Mouse (Mus musculus): ENCODE measurements around the gene Rcc2. TPM values are rescaled to one million over a fixed set of nuclear protein-coding genes. Genes with fewer than 3 reads are reported as not detected.

Rcc2 gene
- polyA plus RNA-seq, 1 experiment from 2014 or later, result 47.0 TPM

GRCm38 (mm10) chr4:140667802-140668201 lies 32.5 kb upstream of the Rcc2 start:
- Histone ChIP-seq H3K4me3 (replicated peaks) (no peak overlapping the region), H3K27ac (replicated peaks) (no peak overlapping the region), H3K9ac (no peak overlapping the region), H3K27me3 (no peaks in the 10 kb centered on the region), H3K4me2 (replicated peaks) (no peak overlapping the region), H3K9me3 (replicated peaks) (no peaks in the 10 kb centered on the region), H3K4me1 (peaks cover 9% of the 10 kb centered on the region), H3K36me3 (no peaks in the 10 kb centered on the region)
- ATAC-seq (ENCODE audit: insufficient number of reproducible peaks, low FRiP score, low TSS enrichment, low read depth), result no peak
- 79% methylated on average over 8 of the region's 8 CpGs for WGBS

- no peaks in the 10 kb centered on the region for H3K36me3 ChIP-seq
- H3K4me2 ChIP-seq (replicated peaks), result no peak overlapping the region
- H3K27ac ChIP-seq (replicated peaks), result no peak overlapping the region
- H3K9ac ChIP-seq, result no peak overlapping the region
- H3K9me3 ChIP-seq (replicated peaks), result no peaks in the 10 kb centered on the region
- no peak for ATAC-seq (ENCODE audit: insufficient number of reproducible peaks, low FRiP score, low TSS enrichment, low read depth)
- 52% methylated on average over 12 of the region's 12 CpGs for WGBS
- peaks cover 4% of the 10 kb centered on the region; the same call in 1 of the 2 replicates for H3K4me1 ChIP-seq
- no peaks in the 10 kb centered on the region for H3K27me3 ChIP-seq
- H3K4me3 ChIP-seq (replicated peaks), result no peak overlapping the region
Observed at GRCm38 (mm10) chr4:140673527-140674264, 26.6 kb upstream of the Rcc2 start.

- Histone ChIP-seq H3K9ac (no peak overlapping the region), H3K4me3 (replicated peaks) (no peak overlapping the region), H3K4me1 (peaks cover 8% of the 10 kb centered on the region; the same call in 1 of the 2 replicates), H3K9me3 (replicated peaks) (no peaks in the 10 kb centered on the region), H3K27me3 (no peaks in the 10 kb centered on the region), H3K36me3 (no peaks in the 10 kb centered on the region), H3K4me2 (replicated peaks) (no peak overlapping the region), H3K27ac (replicated peaks) (no peak overlapping the region)
- peak; percentile 32 for ATAC-seq (ENCODE audit: insufficient number of reproducible peaks, low FRiP score, low TSS enrichment, low read depth)
- 32% methylated on average over 13 of the region's 13 CpGs for WGBS
Observed at GRCm38 (mm10) chr4:140674345-140674926, 25.9 kb upstream of the Rcc2 start.

GRCm38 (mm10) chr4:140679038-140679437 lies 21.3 kb upstream of the Rcc2 start:
- Histone ChIP-seq H3K4me2 (replicated peaks) (no peak overlapping the region), H3K36me3 (no peaks in the 10 kb centered on the region), H3K9ac (no peak overlapping the region), H3K4me3 (replicated peaks) (no peak overlapping the region), H3K27ac (replicated peaks) (no peak overlapping the region), H3K9me3 (replicated peaks) (no peaks in the 10 kb centered on the region), H3K4me1 (peaks cover 17% of the 10 kb centered on the region), H3K27me3 (no peaks in the 10 kb centered on the region)
- 0 out of 2 replicates have a peak, but pooled peaks have one; percentile 9 for ATAC-seq (ENCODE audit: insufficient number of reproducible peaks, low FRiP score, low TSS enrichment, low read depth)
- WGBS, result 18% methylated on average over 5 of the region's 5 CpGs

- no peak overlapping the region for H3K9ac ChIP-seq
- peaks cover 21% of the 10 kb centered on the region for H3K4me1 ChIP-seq
- 0 out of 2 replicates have a peak overlapping the region, but pooled peaks have one; percentile 13 for H3K4me3 ChIP-seq (replicated peaks)
- no peaks in the 10 kb centered on the region for H3K9me3 ChIP-seq (replicated peaks)
- H3K4me2 ChIP-seq (replicated peaks), result peak overlapping the region; percentile 39
- no peak overlapping the region for H3K27ac ChIP-seq (replicated peaks)
- WGBS, result 22% methylated on average over 17 of the region's 18 CpGs
- no peaks in the 10 kb centered on the region for H3K27me3 ChIP-seq
- H3K36me3 ChIP-seq, result no peaks in the 10 kb centered on the region
- ATAC-seq (ENCODE audit: insufficient number of reproducible peaks, low FRiP score, low TSS enrichment, low read depth), result no peak; the same call in 1 of the 2 replicates
Observed at GRCm38 (mm10) chr4:140679723-140680380, 20.5 kb upstream of the Rcc2 start.

- WGBS, result 51% methylated on average over 8 of the region's 8 CpGs
- Histone ChIP-seq H3K4me2 (replicated peaks) (no peak overlapping the region), H3K4me3 (replicated peaks) (no peak overlapping the region), H3K4me1 (peaks cover 24% of the 10 kb centered on the region), H3K27me3 (no peaks in the 10 kb centered on the region), H3K36me3 (no peaks in the 10 kb centered on the region), H3K9ac (no peak overlapping the region), H3K27ac (replicated peaks) (no peak overlapping the region), H3K9me3 (replicated peaks) (no peaks in the 10 kb centered on the region)
- ATAC-seq (ENCODE audit: insufficient number of reproducible peaks, low FRiP score, low TSS enrichment, low read depth), result no peak
Observed at GRCm38 (mm10) chr4:140680731-140681397, 19.5 kb upstream of the Rcc2 start.

GRCm38 (mm10) chr4:140683608-140684007 lies 16.7 kb upstream of the Rcc2 start:
- Histone ChIP-seq H3K9me3 (replicated peaks) (no peaks in the 10 kb centered on the region), H3K4me1 (peaks cover 24% of the 10 kb centered on the region), H3K27me3 (no peaks in the 10 kb centered on the region), H3K4me2 (replicated peaks) (peak overlapping the region; percentile 39; the same call in 1 of the 2 replicates), H3K27ac (replicated peaks) (no peak overlapping the region), H3K36me3 (no peaks in the 10 kb centered on the region), H3K9ac (no peak overlapping the region), H3K4me3 (replicated peaks) (no peak overlapping the region)
- no peak for ATAC-seq (ENCODE audit: insufficient number of reproducible peaks, low FRiP score, low TSS enrichment, low read depth)
- 18% methylated on average over 8 of the region's 8 CpGs for WGBS

GRCm38 (mm10) chr4:140684141-140684871 lies 16.0 kb upstream of the Rcc2 start:
- no peak overlapping the region for H3K9ac ChIP-seq
- peaks cover 21% of the 10 kb centered on the region for H3K4me1 ChIP-seq
- 0 out of 2 replicates have a peak overlapping the region, but pooled peaks have one; percentile 2 for H3K4me3 ChIP-seq (replicated peaks)
- WGBS, result 2% methylated on average over 16 of the region's 16 CpGs
- peak overlapping the region; percentile 39 for H3K4me2 ChIP-seq (replicated peaks)
- no peaks in the 10 kb centered on the region for H3K36me3 ChIP-seq
- no peak overlapping the region for H3K27ac ChIP-seq (replicated peaks)
- no peaks in the 10 kb centered on the region for H3K9me3 ChIP-seq (replicated peaks)
- H3K27me3 ChIP-seq, result no peaks in the 10 kb centered on the region
- peak; percentile 48; the same call in 1 of the 2 replicates for ATAC-seq (ENCODE audit: insufficient number of reproducible peaks, low FRiP score, low TSS enrichment, low read depth)

- Histone ChIP-seq H3K27me3 (no peaks in the 10 kb centered on the region), H3K4me2 (replicated peaks) (peak overlapping the region; percentile 39), H3K4me1 (peaks cover 17% of the 10 kb centered on the region), H3K4me3 (replicated peaks) (0 out of 2 replicates have a peak overlapping the region, but pooled peaks have one; percentile 2), H3K9ac (no peak overlapping the region), H3K27ac (replicated peaks) (no peak overlapping the region), H3K9me3 (replicated peaks) (no peaks in the 10 kb centered on the region), H3K36me3 (no peaks in the 10 kb centered on the region)
- ATAC-seq (ENCODE audit: insufficient number of reproducible peaks, low FRiP score, low TSS enrichment, low read depth), result no peak
- 32% methylated on average over 6 of the region's 6 CpGs for WGBS
Observed at GRCm38 (mm10) chr4:140684881-140685303, 15.4 kb upstream of the Rcc2 start.

- H3K27me3 ChIP-seq, result no peaks in the 10 kb centered on the region
- no peak for ATAC-seq (ENCODE audit: insufficient number of reproducible peaks, low FRiP score, low TSS enrichment, low read depth)
- 48% methylated on average over 11 of the region's 12 CpGs for WGBS
- no peak overlapping the region for H3K4me3 ChIP-seq (replicated peaks)
- H3K4me2 ChIP-seq (replicated peaks), result no peak overlapping the region
- H3K27ac ChIP-seq (replicated peaks), result no peak overlapping the region
- H3K4me1 ChIP-seq, result peaks cover 22% of the 10 kb centered on the region
- no peaks in the 10 kb centered on the region for H3K9me3 ChIP-seq (replicated peaks)
- H3K9ac ChIP-seq, result no peak overlapping the region
- H3K36me3 ChIP-seq, result no peaks in the 10 kb centered on the region
Observed at GRCm38 (mm10) chr4:140688044-140688825, 12.1 kb upstream of the Rcc2 start.

All from embryonic facial prominence, embryonic 15.5 days (tissue).